In genomic region chr1:133046441-133046931, GRCm38 (mm10) we compare ENCODE assay signal across 8 mouse cellular contexts. TPM values are rescaled to one million over a fixed set of nuclear protein-coding genes. Genes with fewer than 3 reads are reported as not detected.
DNase-seq lines count a peak whose midpoint lies in the region; ATAC-seq and TF ChIP-seq lines count a peak whose summit lies in the region.

No protein-coding gene starts in this region.

- DNase-seq in heart, adult 11 months: peak; percentile 95
- no peak for DNase-seq in heart, postnatal 25 days (ENCODE audit: low spot score)
- peak; percentile 67 for DNase-seq in ZHBTc4 (ENCODE audit: low read depth, low spot score)
- DNase-seq in hindbrain, embryonic 11.5 days (ENCODE audit: low spot score): peak; percentile 76
- DNase-seq in liver, embryonic 13.5 days: no peak
- peak; percentile 75 for DNase-seq in neural tube, embryonic 11.5 days (ENCODE audit: low spot score)
- peak; percentile 78 for DNase-seq in thymus, postnatal 4 days

- peak overlapping the region; percentile 46 for H3K4me3 ChIP-seq in embryonic fibroblast, embryonic 13.5 days (ENCODE audit: insufficient read depth, low read length)
- peak overlapping the region; percentile 93 for H3K4me3 ChIP-seq in hindbrain, embryonic 11.5 days (ENCODE audit: low read depth, low read length)
- H3K4me3 ChIP-seq in liver, embryonic 13.5 days (replicated peaks): peak overlapping the region; percentile 69
- H3K4me3 ChIP-seq in neural tube, embryonic 11.5 days (ENCODE audit: low read depth, low read length): peak overlapping the region; percentile 69

- peak overlapping the region; percentile 100 for H3K9ac ChIP-seq in hindbrain, embryonic 11.5 days (ENCODE audit: low read depth, low read length)
- H3K9ac ChIP-seq in liver, embryonic 13.5 days: peak overlapping the region; percentile 79
- H3K9ac ChIP-seq in neural tube, embryonic 11.5 days (ENCODE audit: low read length): peak overlapping the region; percentile 91

- TF ChIP-seq POLR2A in embryonic fibroblast, embryonic 13.5 days (IDR thresholded peaks at IDR 0.05; ENCODE audit: low read depth, low read length): 0 out of 2 replicates have a peak, but pooled peaks have one; percentile 17

- H3K27ac ChIP-seq in embryonic fibroblast, embryonic 13.5 days (ENCODE audit: insufficient read depth, low read length): no peak overlapping the region
- H3K27ac ChIP-seq in hindbrain, embryonic 11.5 days (ENCODE audit: low read depth, low read length): peak overlapping the region; percentile 96
- H3K27ac ChIP-seq in liver, embryonic 13.5 days: no peak overlapping the region; the same call in 1 of the 2 replicates
- peak overlapping the region; percentile 95 for H3K27ac ChIP-seq in neural tube, embryonic 11.5 days (ENCODE audit: low read depth, low read length)

- H3K36me3 ChIP-seq in hindbrain, embryonic 11.5 days (ENCODE audit: control insufficient read depth, insufficient read depth, low read length): no peaks in the 10 kb centered on the region
- no peaks in the 10 kb centered on the region for H3K36me3 ChIP-seq in liver, embryonic 13.5 days
- H3K36me3 ChIP-seq in neural tube, embryonic 11.5 days (ENCODE audit: control insufficient read depth, insufficient read depth, low read length): no peaks in the 10 kb centered on the region

- peak; percentile 67; the same call in 1 of the 2 replicates for ATAC-seq in hindbrain, embryonic 11.5 days (ENCODE audit: low FRiP score)
- ATAC-seq in liver, embryonic 13.5 days (ENCODE audit: low read depth): peak; percentile 19; the same call in 1 of the 2 replicates
- ATAC-seq in neural tube, embryonic 11.5 days (ENCODE audit: insufficient read depth, low FRiP score, low TSS enrichment): peak; percentile 60

- intact Hi-C loops in heart, postnatal 25 days (cut with DNase I): loop anchor here (2.0 to 10.0 kb wide), 3 partner anchors 20 to 568 kb away; partner anchors contain the start of gene Snrpe

- TF ChIP-seq CTCF in embryonic fibroblast, embryonic 13.5 days (IDR thresholded peaks at IDR 0.05; ENCODE audit: borderline replicate concordance, insufficient read depth, low read length): no peak

- under 1% methylated on average over 40 of the region's 40 CpGs for WGBS in hindbrain, embryonic 11.5 days
- WGBS in liver, embryonic 13.5 days (ENCODE audit: insufficient replicate concordance): under 1% methylated on average over 34 of the region's 40 CpGs
- under 1% methylated on average over 40 of the region's 40 CpGs for WGBS in neural tube, embryonic 11.5 days

- H3K27me3 ChIP-seq in hindbrain, embryonic 11.5 days (ENCODE audit: control insufficient read depth, insufficient read depth, low read length): no peaks in the 10 kb centered on the region
- H3K27me3 ChIP-seq in liver, embryonic 13.5 days: peaks cover 51% of the 10 kb centered on the region
- H3K27me3 ChIP-seq in neural tube, embryonic 11.5 days (ENCODE audit: control insufficient read depth, insufficient read depth, low read length): no peaks in the 10 kb centered on the region

- H3K9me3 ChIP-seq in hindbrain, embryonic 11.5 days (ENCODE audit: control insufficient read depth, low read length): no peaks in the 10 kb centered on the region
- H3K9me3 ChIP-seq in liver, embryonic 13.5 days (replicated peaks): no peaks in the 10 kb centered on the region
- H3K9me3 ChIP-seq in neural tube, embryonic 11.5 days (ENCODE audit: control insufficient read depth, low read length): no peaks in the 10 kb centered on the region

- peak overlapping the region; percentile 89 for H3K4me2 ChIP-seq in hindbrain, embryonic 11.5 days (replicated peaks; ENCODE audit: low read depth, low read length)
- H3K4me2 ChIP-seq in liver, embryonic 13.5 days: peak overlapping the region; percentile 96
- peak overlapping the region; percentile 85 for H3K4me2 ChIP-seq in neural tube, embryonic 11.5 days (ENCODE audit: low read depth)

- no peaks in the 10 kb centered on the region; the same call in 1 of the 2 replicates for H3K4me1 ChIP-seq in embryonic fibroblast, embryonic 13.5 days (ENCODE audit: control insufficient read depth, insufficient read depth, low read length)
- peaks cover 13% of the 10 kb centered on the region for H3K4me1 ChIP-seq in hindbrain, embryonic 11.5 days (replicated peaks; ENCODE audit: control insufficient read depth, insufficient read depth, low read length)
- H3K4me1 ChIP-seq in liver, embryonic 13.5 days (replicated peaks): peaks cover 28% of the 10 kb centered on the region
- peaks cover 34% of the 10 kb centered on the region for H3K4me1 ChIP-seq in neural tube, embryonic 11.5 days (ENCODE audit: control insufficient read depth, insufficient read depth, low read length)

RNA-seq across cellular contexts. Expression of gene Pik3c2b, which starts 1.0 kb away (rescaled TPM):
- 10 to 100 TPM; 19.9 to 21.2 TPM for total RNA-seq in heart, postnatal 25 days (2021)
- 2.5 and 3.2 TPM in 2 replicates for polyA plus RNA-seq in embryonic fibroblast, embryonic 13.5 days (2011; ENCODE audit: insufficient read length, low read depth, missing spikeins)
- 15.7 and 21.2 TPM in 2 replicates for polyA plus RNA-seq in hindbrain, embryonic 11.5 days (2014; fragmentation: Nextera tagmentation; extraction: Ambion mirVana)
- polyA plus RNA-seq in liver, embryonic 13.5 days (2015; fragmentation: Nextera tagmentation; extraction: Ambion mirVana): 0.82 and 1.2 TPM in 2 replicates
- 14.6 and 15.4 TPM in 2 replicates for polyA plus RNA-seq in neural tube, embryonic 11.5 days (2014; fragmentation: Nextera tagmentation; extraction: Ambion mirVana)

RNA-seq across cellular contexts. Expression of gene Mdm4, which starts 16.1 kb away (rescaled TPM):
- total RNA-seq in heart, postnatal 25 days (2021): 10 to 100 TPM; 25.0 to 29.0 TPM
- 97.1 and 122 TPM in 2 replicates for polyA plus RNA-seq in embryonic fibroblast, embryonic 13.5 days (2011; ENCODE audit: insufficient read length, low read depth, missing spikeins)
- polyA plus RNA-seq in hindbrain, embryonic 11.5 days (2014; fragmentation: Nextera tagmentation; extraction: Ambion mirVana): 36.6 and 61.7 TPM in 2 replicates
- 16.6 and 16.8 TPM in 2 replicates for polyA plus RNA-seq in liver, embryonic 13.5 days (2015; fragmentation: Nextera tagmentation; extraction: Ambion mirVana)
- polyA plus RNA-seq in neural tube, embryonic 11.5 days (2014; fragmentation: Nextera tagmentation; extraction: Ambion mirVana): 41.0 and 41.2 TPM in 2 replicates

Comparison
In these comparisons a context has a peak if more than half of its experiments do, and no peak if none do; other contexts are left out.
1. DNase-seq: peak in heart, adult 11 months (single experiment), ZHBTc4 (single experiment), hindbrain, embryonic 11.5 days (single experiment), neural tube, embryonic 11.5 days (single experiment) and thymus, postnatal 4 days (single experiment); none in heart, postnatal 25 days (single experiment) and liver, embryonic 13.5 days (single experiment).
2. H3K27ac ChIP-seq: peak in hindbrain, embryonic 11.5 days (single experiment) and neural tube, embryonic 11.5 days (single experiment); none in embryonic fibroblast, embryonic 13.5 days (single experiment) and liver, embryonic 13.5 days (single experiment).
3. Peak in every context shown above with its lines, with median percentiles within 50 percentile points of each other: H3K4me3 ChIP-seq, ATAC-seq, H3K4me2 ChIP-seq and H3K9ac ChIP-seq.